Mouse (Mus musculus): ENCODE data around the gene Bag3. TPM values are rescaled to one million over a fixed set of nuclear protein-coding genes. Genes with fewer than 3 reads are reported as not detected.
"Not testable (repeated sequence)": the region's sequence is repeated elsewhere in the genome, so short reads cannot be mapped to it uniquely, and the experiment has no call there.

Gene Bag3
- polyA plus RNA-seq, 1 experiment from 2014 or later: 14.2 TPM

DNA sequence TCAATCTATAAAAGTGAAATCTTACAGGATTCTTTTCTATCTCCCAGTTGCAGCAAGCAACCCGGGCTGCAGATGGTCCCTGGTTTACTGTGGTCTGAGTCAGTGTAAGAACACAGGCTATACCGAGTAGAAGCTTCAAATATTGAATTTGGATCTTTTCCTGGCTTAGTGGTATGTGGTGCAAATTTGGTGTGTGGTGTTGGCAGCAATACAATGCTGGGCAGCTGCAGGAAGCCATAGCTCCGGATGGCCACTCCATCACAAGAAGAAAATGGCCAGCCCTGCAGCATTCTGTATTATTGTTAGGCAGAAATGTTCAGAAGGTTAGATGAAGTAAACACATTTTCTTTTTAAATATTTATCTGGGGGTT lies 27.7 kb downstream of the Bag3 start:
- Histone ChIP-seq H3K36me3 (peaks cover 28% of the 10 kb centered on the region), H3K4me1 (peaks cover 2% of the 10 kb centered on the region; the same call in 1 of the 2 replicates), H3K4me2 (no peak overlapping the region), H3K27me3 (no peaks in the 10 kb centered on the region), H3K27ac (no peak overlapping the region), H3K9me3 (replicated peaks) (no peaks in the 10 kb centered on the region), H3K9ac (no peak overlapping the region), H3K4me3 (replicated peaks) (no peak overlapping the region)
- no peak for ATAC-seq (replicated peaks; ENCODE audit: low FRiP score)
- 74% methylated on average over 3 of the region's 3 CpGs for WGBS

GRCm38 (mm10) chr7:128553105-128553705 lies 29.8 kb downstream of the Bag3 start:
- Histone ChIP-seq H3K27ac (no peak overlapping the region), H3K36me3 (peaks cover 6% of the 10 kb centered on the region), H3K9me3 (replicated peaks) (no peaks in the 10 kb centered on the region), H3K4me1 (peaks cover 2% of the 10 kb centered on the region; the same call in 1 of the 2 replicates), H3K9ac (no peak overlapping the region), H3K4me3 (replicated peaks) (no peak overlapping the region), H3K27me3 (no peaks in the 10 kb centered on the region), H3K4me2 (no peak overlapping the region)
- WGBS: 25% methylated on average over 3 of the region's 3 CpGs
- ATAC-seq (replicated peaks; ENCODE audit: low FRiP score): no peak

DNA sequence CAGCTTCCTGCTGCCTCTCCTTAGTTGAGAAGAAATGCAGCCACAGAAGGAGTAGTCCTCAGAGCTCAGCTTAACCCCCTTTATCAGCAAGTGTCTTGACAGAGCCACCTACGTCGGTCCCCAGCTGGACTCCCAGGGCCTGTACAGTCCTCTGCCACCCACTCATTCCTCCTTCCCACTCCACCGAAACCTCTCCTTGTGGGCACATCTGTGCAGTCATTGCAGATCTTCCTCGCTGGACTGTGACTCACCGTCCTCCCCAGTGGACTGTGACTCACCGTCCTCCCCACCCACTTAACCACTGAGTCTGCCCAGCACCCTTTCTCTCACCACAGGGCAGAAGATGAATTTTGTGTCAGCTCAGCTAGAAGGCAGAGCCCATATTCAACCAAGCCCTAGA lies 31.1 kb downstream of the Bag3 start:
- no peak for ATAC-seq (replicated peaks; ENCODE audit: low FRiP score)
- 60% methylated on average over 6 of the region's 6 CpGs for WGBS
- no peaks in the 10 kb centered on the region for H3K9me3 ChIP-seq (replicated peaks)
- no peak overlapping the region for H3K4me3 ChIP-seq (replicated peaks)
- no peak overlapping the region for H3K27ac ChIP-seq
- H3K36me3 ChIP-seq: no peaks in the 10 kb centered on the region
- peaks cover 2% of the 10 kb centered on the region; the same call in 1 of the 2 replicates for H3K4me1 ChIP-seq
- no peaks in the 10 kb centered on the region for H3K27me3 ChIP-seq
- H3K4me2 ChIP-seq: no peak overlapping the region
- H3K9ac ChIP-seq: no peak overlapping the region

- Histone ChIP-seq H3K27ac (no peak overlapping the region), H3K9ac (no peak overlapping the region), H3K27me3 (no peaks in the 10 kb centered on the region), H3K4me1 (peaks cover 2% of the 10 kb centered on the region; the same call in 1 of the 2 replicates), H3K4me2 (no peak overlapping the region), H3K4me3 (replicated peaks) (no peak overlapping the region), H3K9me3 (replicated peaks) (no peaks in the 10 kb centered on the region), H3K36me3 (no peaks in the 10 kb centered on the region)
- ATAC-seq (replicated peaks; ENCODE audit: low FRiP score): no peak
- WGBS: 83% methylated on average over 5 of the region's 5 CpGs
These were observed 31.8 kb downstream of the Bag3 start for GRCm38 (mm10) chr7:128555141-128555750.

DNA sequence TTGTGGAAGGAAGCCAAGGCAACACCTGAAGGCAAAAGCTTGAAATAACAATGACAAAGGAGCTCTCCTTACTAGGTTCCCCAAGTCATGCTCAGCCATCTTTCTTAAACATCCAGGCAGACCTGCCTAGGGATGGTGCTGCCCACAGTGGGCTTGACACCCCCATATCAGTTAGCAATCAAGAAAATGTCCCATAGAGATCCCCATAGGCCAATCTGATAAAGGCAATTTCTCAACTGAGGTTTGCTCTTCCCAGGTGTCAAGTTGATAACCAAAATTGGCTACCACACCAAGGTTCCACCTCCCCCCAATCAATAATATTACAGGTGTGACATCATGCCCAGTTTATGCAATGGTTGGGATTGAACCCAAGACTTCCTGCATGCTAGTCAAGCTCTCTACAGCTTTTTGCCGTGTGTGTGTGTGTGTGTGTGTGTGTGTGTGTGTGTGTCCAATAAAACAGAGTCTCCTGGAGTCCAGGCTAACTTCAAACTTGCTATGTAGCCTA lies 33.6 kb downstream of the Bag3 start:
- WGBS: 67% methylated on average over 1 of the region's 1 CpGs
- Histone ChIP-seq H3K27me3 (no peaks in the 10 kb centered on the region), H3K4me1 (peaks cover 2% of the 10 kb centered on the region; the same call in 1 of the 2 replicates), H3K9me3 (replicated peaks) (no peaks in the 10 kb centered on the region), H3K36me3 (no peaks in the 10 kb centered on the region), H3K4me2 (no peak overlapping the region), H3K4me3 (replicated peaks) (no peak overlapping the region), H3K27ac (no peak overlapping the region), H3K9ac (no peak overlapping the region)
- no peak for ATAC-seq (replicated peaks; ENCODE audit: low FRiP score)

DNA sequence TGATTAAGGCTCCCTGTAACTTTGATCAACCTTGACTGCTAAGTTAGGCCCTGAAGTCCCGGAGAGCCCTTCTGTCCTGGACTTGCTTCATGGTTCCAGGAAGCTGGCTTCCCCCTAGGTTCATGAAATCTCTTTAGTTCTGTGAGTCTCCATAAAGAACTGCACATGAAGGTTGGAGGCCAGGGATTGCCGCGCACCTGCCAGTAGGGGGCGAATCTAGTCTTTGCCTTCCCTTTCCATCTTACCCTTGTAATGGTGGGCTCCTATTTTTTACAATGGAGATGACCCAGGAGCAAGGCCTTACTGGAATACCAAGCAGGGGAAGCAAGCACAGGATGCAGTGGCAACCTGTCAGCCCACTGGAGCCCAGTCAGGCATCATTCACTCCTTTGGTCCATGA lies 40.0 kb downstream of the Bag3 start:
- Histone ChIP-seq H3K9ac (no peak overlapping the region), H3K36me3 (no peaks in the 10 kb centered on the region), H3K4me2 (no peak overlapping the region), H3K4me1 (no peaks in the 10 kb centered on the region), H3K4me3 (replicated peaks) (no peak overlapping the region), H3K27me3 (no peaks in the 10 kb centered on the region), H3K27ac (no peak overlapping the region), H3K9me3 (replicated peaks) (no peaks in the 10 kb centered on the region)
- ATAC-seq (replicated peaks; ENCODE audit: low FRiP score): no peak
- 39% methylated on average over 4 of the region's 4 CpGs for WGBS

GRCm38 (mm10) chr7:128566311-128566710 lies 42.9 kb downstream of the Bag3 start:
- H3K36me3 ChIP-seq: no peaks in the 10 kb centered on the region
- no peaks in the 10 kb centered on the region for H3K27me3 ChIP-seq
- H3K9me3 ChIP-seq (replicated peaks): no peaks in the 10 kb centered on the region
- no peak overlapping the region for H3K4me2 ChIP-seq
- WGBS: 59% methylated on average over 5 of the region's 7 CpGs
- no peaks in the 10 kb centered on the region for H3K4me1 ChIP-seq
- no peak overlapping the region for H3K27ac ChIP-seq
- H3K9ac ChIP-seq: no peak overlapping the region
- no peak for ATAC-seq (replicated peaks; ENCODE audit: low FRiP score)
- H3K4me3 ChIP-seq (replicated peaks): no peak overlapping the region

GRCm38 (mm10) chr7:128567561-128568244 lies 44.3 kb downstream of the Bag3 start:
- no peak for ATAC-seq (replicated peaks; ENCODE audit: low FRiP score)
- H3K9ac ChIP-seq: no peak overlapping the region
- WGBS: 86% methylated on average over 8 of the region's 8 CpGs

DNA sequence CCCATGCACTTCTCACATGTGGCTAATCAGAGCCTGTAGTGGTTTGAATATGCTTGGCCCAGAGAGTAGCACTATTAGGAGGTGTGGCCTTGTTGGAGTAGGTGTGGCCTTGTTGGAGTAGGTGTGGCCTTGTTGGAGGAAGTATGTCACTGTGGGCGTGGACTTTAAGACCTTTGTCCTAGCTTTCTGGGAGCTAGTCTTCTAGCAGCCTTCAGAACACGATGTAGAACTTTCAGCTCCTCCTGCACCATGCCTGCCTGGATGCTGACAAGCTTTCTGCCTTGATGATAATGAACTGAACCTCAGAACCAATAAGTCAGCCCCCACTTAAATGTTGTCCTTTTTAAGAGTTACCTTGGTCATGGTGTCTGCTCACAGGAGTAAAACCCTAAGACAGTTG lies 46.0 kb downstream of the Bag3 start:
- H3K4me1 ChIP-seq; H3K9ac ChIP-seq; H3K27ac ChIP-seq; H3K4me3 ChIP-seq (replicated peaks); ATAC-seq (replicated peaks; ENCODE audit: low FRiP score); H3K36me3 ChIP-seq; H3K27me3 ChIP-seq; H3K9me3 ChIP-seq (replicated peaks); H3K4me2 ChIP-seq: not testable (repeated sequence)
- WGBS: 91% methylated on average over 2 of the region's 2 CpGs

More at GRCm38 (mm10) chr7:128567561-128568244, 44.3 kb downstream of the Bag3 start:
- no peak overlapping the region for H3K4me3 ChIP-seq (replicated peaks)
- no peaks in the 10 kb centered on the region for H3K36me3 ChIP-seq
- no peaks in the 10 kb centered on the region for H3K9me3 ChIP-seq (replicated peaks)
- H3K4me2 ChIP-seq: no peak overlapping the region
- H3K27ac ChIP-seq: no peak overlapping the region
- no peaks in the 10 kb centered on the region for H3K4me1 ChIP-seq
- no peaks in the 10 kb centered on the region for H3K27me3 ChIP-seq

- Histone ChIP-seq H3K27ac (no peak overlapping the region), H3K4me3 (replicated peaks) (no peak overlapping the region), H3K4me2 (no peak overlapping the region), H3K4me1 (no peaks in the 10 kb centered on the region), H3K27me3 (no peaks in the 10 kb centered on the region), H3K9me3 (replicated peaks) (no peaks in the 10 kb centered on the region), H3K9ac (no peak overlapping the region), H3K36me3 (no peaks in the 10 kb centered on the region)
- WGBS: 91% methylated on average over 8 of the region's 8 CpGs
- no peak for ATAC-seq (replicated peaks; ENCODE audit: low FRiP score)
These were observed 46.7 kb downstream of the Bag3 start for GRCm38 (mm10) chr7:128569987-128570656.

GRCm38 (mm10) chr7:128570657-128571056 lies 47.2 kb downstream of the Bag3 start:
- not testable (repeated sequence) for ATAC-seq (replicated peaks; ENCODE audit: low FRiP score); H3K27me3 ChIP-seq; H3K9ac ChIP-seq; H3K36me3 ChIP-seq; H3K27ac ChIP-seq; H3K4me2 ChIP-seq; H3K4me3 ChIP-seq (replicated peaks); H3K9me3 ChIP-seq (replicated peaks); H3K4me1 ChIP-seq
- WGBS: 79% methylated on average over 7 of the region's 7 CpGs

- 41% methylated on average over 4 of the region's 4 CpGs for WGBS
- H3K36me3 ChIP-seq: no peaks in the 10 kb centered on the region
- no peaks in the 10 kb centered on the region for H3K4me1 ChIP-seq
- no peak overlapping the region for H3K27ac ChIP-seq
- no peak for ATAC-seq (replicated peaks; ENCODE audit: low FRiP score)
- no peaks in the 10 kb centered on the region for H3K9me3 ChIP-seq (replicated peaks)
- H3K27me3 ChIP-seq: no peaks in the 10 kb centered on the region
- H3K4me3 ChIP-seq (replicated peaks): no peak overlapping the region
- H3K4me2 ChIP-seq: no peak overlapping the region
- H3K9ac ChIP-seq: no peak overlapping the region
These were observed 48.6 kb downstream of the Bag3 start for GRCm38 (mm10) chr7:128572030-128572429.
